Mouse (Mus musculus) brain, embryonic 14.5 days (tissue): ENCODE measurements around the gene Bcl6.

ENCODE experiments used
- CTCF ChIP-seq: fragments of 200-500 bp; IDR thresholded peaks from 2 replicates; pipeline ENCODE4 v1.5.1; 2012; ENCODE audit warnings: inconsistent platforms, mild to moderate bottlenecking, moderate library complexity, borderline replicate concordance; ENCODE audit not compliant: insufficient read depth, insufficient read length; ENCODE audit errors: extremely low read depth
- POLR2A ChIP-seq: fragments of 200-500 bp; IDR thresholded peaks from 2 replicates; pipeline ENCODE4 v1.6.1; 2012; ENCODE audit warnings: mild to moderate bottlenecking, inconsistent platforms, borderline replicate concordance; ENCODE audit not compliant: poor library complexity, insufficient read depth, insufficient read length, severe bottlenecking; ENCODE audit errors: extremely low read depth

DNA sequence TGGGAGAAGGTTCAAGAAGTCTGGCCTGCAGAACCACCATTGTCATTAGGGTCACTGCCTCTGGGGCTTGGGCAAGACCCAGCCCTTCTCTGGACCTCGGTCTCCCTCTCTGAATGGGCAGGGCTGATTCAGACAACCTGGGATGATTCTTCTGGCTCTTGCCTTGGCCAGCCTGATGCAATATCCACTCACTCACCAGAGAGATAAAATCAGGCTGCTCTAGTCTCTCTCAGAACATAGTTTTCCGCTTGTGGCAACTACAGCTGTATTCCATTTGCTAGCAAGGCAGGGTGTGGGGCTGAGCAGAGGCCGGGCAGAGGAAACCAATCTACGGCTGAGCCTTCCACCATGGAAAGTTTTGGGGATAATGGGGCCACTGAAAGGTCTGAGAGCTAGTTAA lies 19.8 kb downstream of the Bcl6 start:
- TF ChIP-seq CTCF (no peak), POLR2A (no peak)
